Mouse (Mus musculus): ENCODE results near the gene Lonp1. TPM values are rescaled to one million over a fixed set of nuclear protein-coding genes. Genes with fewer than 3 reads are reported as not detected.
"Not testable (repeated sequence)": the region's sequence is repeated elsewhere in the genome, so short reads cannot be mapped to it uniquely, and the experiment has no call there.

Lonp1 gene
- total and polyA plus RNA-seq, 2 experiments from 2014 or later, result 39.7 to 67.0 TPM

GRCm38 (mm10) chr17:56615136-56615784 lies 11.4 kb downstream of the Lonp1 start:
- no peak overlapping the region for H3K4me2 ChIP-seq (ENCODE audit: low read depth, low read length)

GRCm38 (mm10) chr17:56614391-56615135 lies 12.1 kb downstream of the Lonp1 start:
- TF ChIP-seq CTCF (IDR thresholded peaks at IDR 0.05; ENCODE audit: low read depth), result no peak
- 28% methylated on average over 14 of the region's 14 CpGs for WGBS

More at GRCm38 (mm10) chr17:56615136-56615784, 11.4 kb downstream of the Lonp1 start:
- TF ChIP-seq CTCF (IDR thresholded peaks at IDR 0.05; ENCODE audit: low read depth), result no peak
- Histone ChIP-seq H3K4me1 (ENCODE audit: insufficient read depth, low read length) (no peaks in the 10 kb centered on the region), H3K9ac (replicated peaks; ENCODE audit: low read length) (peak overlapping the region; percentile 71; the same call in 1 of the 2 replicates), H3K27ac (no peak overlapping the region), H3K27me3 (ENCODE audit: insufficient read depth, low read length) (no peaks in the 10 kb centered on the region), H3K9me3 (ENCODE audit: low read length) (no peaks in the 10 kb centered on the region), H3K4me3 (ENCODE audit: low read length) (no peak overlapping the region), H3K36me3 (ENCODE audit: insufficient read depth, low read length) (peaks cover 47% of the 10 kb centered on the region)
- WGBS, result 86% methylated on average over 11 of the region's 11 CpGs
- ATAC-seq (no peak), DNase-seq (ENCODE audit: low spot score) (no peak)

GRCm38 (mm10) chr17:56613893-56614292 lies 12.8 kb downstream of the Lonp1 start:
- Histone ChIP-seq H3K4me3 (ENCODE audit: low read length) (peak overlapping the region; percentile 65), H3K9ac (replicated peaks; ENCODE audit: low read length) (peak overlapping the region; percentile 71), H3K27ac (peak overlapping the region; percentile 97), H3K4me2 (ENCODE audit: low read depth, low read length) (peak overlapping the region; percentile 77), H3K36me3 (ENCODE audit: insufficient read depth, low read length) (peaks cover 34% of the 10 kb centered on the region)
- H3K27me3 ChIP-seq (ENCODE audit: insufficient read depth, low read length); H3K9me3 ChIP-seq (ENCODE audit: low read length); DNase-seq (ENCODE audit: low spot score); H3K4me1 ChIP-seq (ENCODE audit: insufficient read depth, low read length); ATAC-seq: not testable (repeated sequence)
- under 1% methylated on average over 24 of the region's 26 CpGs for WGBS

More at GRCm38 (mm10) chr17:56614391-56615135, 12.1 kb downstream of the Lonp1 start:
- peak overlapping the region; percentile 71 for H3K9ac ChIP-seq (replicated peaks; ENCODE audit: low read length)
- H3K27ac ChIP-seq, result peak overlapping the region; percentile 97; the same call in 1 of the 2 replicates
- no peak for ATAC-seq
- no peaks in the 10 kb centered on the region for H3K9me3 ChIP-seq (ENCODE audit: low read length)
- DNase-seq (ENCODE audit: low spot score), result peak; percentile 22
- H3K36me3 ChIP-seq (ENCODE audit: insufficient read depth, low read length), result peaks cover 40% of the 10 kb centered on the region
- no peaks in the 10 kb centered on the region for H3K27me3 ChIP-seq (ENCODE audit: insufficient read depth, low read length)
- H3K4me2 ChIP-seq (ENCODE audit: low read depth, low read length), result peak overlapping the region; percentile 77
- H3K4me3 ChIP-seq (ENCODE audit: low read length), result peak overlapping the region; percentile 65
- H3K4me1 ChIP-seq (ENCODE audit: insufficient read depth, low read length), result no peaks in the 10 kb centered on the region

GRCm38 (mm10) chr17:56613236-56613844 lies 13.3 kb downstream of the Lonp1 start, which contains the start of gene Rpl36:
TSS of gene Rpl36 (plus strand) at chr17:56613416.
- Histone ChIP-seq H3K27ac (peak within 1 kb of the TSS; percentile 97), H3K4me2 (ENCODE audit: low read depth, low read length) (peak within 1 kb of the TSS; percentile 77), H3K4me3 (ENCODE audit: low read length) (peak within 1 kb of the TSS; percentile 65), H3K36me3 (ENCODE audit: insufficient read depth, low read length) (peaks cover 28% of the 10 kb centered on the region), H3K9me3 (ENCODE audit: low read length) (no peaks in the 10 kb centered on the region), H3K4me1 (ENCODE audit: insufficient read depth, low read length) (peaks cover 7% of the 10 kb centered on the region; the same call in 1 of the 2 replicates), H3K27me3 (ENCODE audit: insufficient read depth, low read length) (no peaks in the 10 kb centered on the region), H3K9ac (replicated peaks; ENCODE audit: low read length) (peak within 1 kb of the TSS; percentile 71)
- DNase-seq (ENCODE audit: low spot score) (peak; percentile 96), ATAC-seq (peak; percentile 71)
- 1% methylated on average over 52 of the region's 52 CpGs for WGBS
- TF ChIP-seq CTCF (IDR thresholded peaks at IDR 0.05; ENCODE audit: low read depth), result peak; percentile 95

GRCm38 (mm10) chr17:56612565-56612939 lies 14.1 kb downstream of the Lonp1 start:
- not testable (repeated sequence) for H3K4me2 ChIP-seq (ENCODE audit: low read depth, low read length); H3K27me3 ChIP-seq (ENCODE audit: insufficient read depth, low read length); H3K4me3 ChIP-seq (ENCODE audit: low read length); H3K9ac ChIP-seq (replicated peaks; ENCODE audit: low read length); H3K9me3 ChIP-seq (ENCODE audit: low read length); ATAC-seq; H3K27ac ChIP-seq; H3K4me1 ChIP-seq (ENCODE audit: insufficient read depth, low read length); DNase-seq (ENCODE audit: low spot score)
- WGBS, result 80% methylated on average over 10 of the region's 10 CpGs
- peaks cover 21% of the 10 kb centered on the region for H3K36me3 ChIP-seq (ENCODE audit: insufficient read depth, low read length)

GRCm38 (mm10) chr17:56611861-56612564 lies 14.7 kb downstream of the Lonp1 start:
- Histone ChIP-seq H3K4me3 (ENCODE audit: low read length) (no peak overlapping the region), H3K9me3 (ENCODE audit: low read length) (no peaks in the 10 kb centered on the region), H3K9ac (replicated peaks; ENCODE audit: low read length) (no peak overlapping the region), H3K27me3 (ENCODE audit: insufficient read depth, low read length) (no peaks in the 10 kb centered on the region), H3K4me2 (ENCODE audit: low read depth, low read length) (no peak overlapping the region), H3K27ac (no peak overlapping the region), H3K4me1 (ENCODE audit: insufficient read depth, low read length) (peaks cover 8% of the 10 kb centered on the region; the same call in 1 of the 2 replicates), H3K36me3 (ENCODE audit: insufficient read depth, low read length) (peaks cover 20% of the 10 kb centered on the region)
- TF ChIP-seq CTCF (IDR thresholded peaks at IDR 0.05; ENCODE audit: low read depth), result no peak
- DNase-seq (ENCODE audit: low spot score) (no peak), ATAC-seq (no peak)
- WGBS, result 16% methylated on average over 14 of the region's 14 CpGs

Measured in hindbrain, postnatal 0 days (tissue).